Mouse (Mus musculus) cerebellum, adult 8-10 months (tissue): ENCODE measurements around the gene Vsir.

ENCODE experiments used
- DNase-seq: peaks from one replicate; pipeline ENCODE4 v3.0.0; 2022

The Vsir gene

DNA sequence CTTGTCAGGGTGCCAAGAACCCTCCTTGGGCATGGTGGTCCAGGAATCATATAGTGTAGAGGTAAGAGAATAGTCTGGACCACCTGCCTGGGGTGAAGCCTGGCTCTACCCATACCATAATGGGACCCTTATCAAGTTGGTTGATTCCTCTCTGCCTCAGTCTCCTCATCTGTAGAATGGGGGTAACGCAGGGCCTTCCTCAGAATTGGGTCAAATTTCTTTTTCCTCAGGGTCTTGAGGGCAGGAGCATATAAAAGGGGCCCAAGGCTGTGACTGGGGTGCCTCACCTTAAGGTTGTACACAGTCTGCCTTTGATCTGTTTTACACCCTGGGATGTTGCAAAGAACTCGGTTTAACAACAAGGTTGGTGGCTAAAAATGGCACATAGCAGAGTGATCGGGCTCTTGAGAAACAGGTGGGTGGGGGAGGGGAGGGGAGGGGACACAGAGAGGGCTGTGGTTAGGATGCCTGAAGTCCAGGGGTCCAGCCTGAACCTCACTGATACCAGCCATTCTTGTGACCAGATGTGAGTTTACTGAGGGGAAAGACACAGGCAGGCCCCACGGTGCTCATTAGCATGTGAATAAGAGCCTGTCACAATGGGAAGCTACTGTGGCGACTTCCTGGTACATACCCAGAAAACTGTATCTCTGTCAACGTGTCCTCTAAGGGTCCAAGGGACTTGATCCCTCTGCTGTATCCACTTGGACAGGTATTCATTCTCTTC lies 43.7 kb downstream of the Vsir start:
- no peak for DNase-seq

DNA sequence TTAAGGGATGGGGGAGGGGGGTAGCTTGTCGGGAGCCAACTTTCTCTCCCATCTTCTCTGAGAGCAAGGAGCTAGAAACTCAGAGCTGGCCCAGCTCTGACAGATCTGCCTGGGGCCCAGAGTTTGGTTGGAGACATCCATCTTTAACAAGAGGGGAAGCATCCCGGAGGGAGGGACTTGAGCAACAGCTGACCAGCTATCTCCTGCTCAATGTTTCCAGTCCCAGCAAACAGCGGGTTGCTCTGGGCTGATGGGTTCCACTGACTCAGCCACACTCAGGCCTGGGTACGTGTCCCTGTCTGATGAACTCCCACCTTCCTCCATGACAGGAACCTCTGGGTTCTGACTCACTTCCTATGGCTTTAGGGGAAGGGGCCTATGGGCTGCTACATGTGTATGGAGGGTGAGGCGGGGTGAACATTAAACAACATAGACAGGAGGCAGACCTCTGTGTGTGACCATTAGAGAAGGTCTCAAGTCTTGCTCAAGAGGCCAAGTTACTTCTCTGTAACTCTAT lies 44.3 kb downstream of the Vsir start:
- no peak for DNase-seq

GRCm38 (mm10) chr10:60391661-60392060 lies 45.0 kb downstream of the Vsir start:
- no peak for DNase-seq

GRCm38 (mm10) chr10:60394936-60395335 lies 48.3 kb downstream of the Vsir start:
- no peak for DNase-seq

DNA sequence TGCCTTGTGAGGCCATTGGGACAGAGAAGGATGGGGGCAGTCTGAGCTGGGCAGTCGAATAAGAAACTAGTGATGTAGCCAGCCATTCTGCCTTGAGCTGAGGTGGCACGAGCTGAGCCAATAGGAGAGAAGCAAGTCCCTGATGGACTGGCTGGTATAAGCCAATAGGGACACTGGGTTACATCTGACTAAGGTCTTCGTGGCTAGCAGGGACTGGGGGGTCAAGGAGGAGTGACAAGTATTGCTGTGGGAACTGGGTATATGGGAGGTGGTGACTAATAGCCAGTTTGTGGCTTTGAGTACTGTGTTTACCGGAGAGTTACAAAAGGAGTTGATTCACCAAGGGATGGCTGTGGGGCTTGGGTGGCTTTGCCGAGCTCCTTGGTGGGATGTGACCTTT lies 49.0 kb downstream of the Vsir start:
- DNase-seq, result no peak

GRCm38 (mm10) chr10:60398051-60398814 lies 51.6 kb downstream of the Vsir start:
- no peak for DNase-seq

DNA sequence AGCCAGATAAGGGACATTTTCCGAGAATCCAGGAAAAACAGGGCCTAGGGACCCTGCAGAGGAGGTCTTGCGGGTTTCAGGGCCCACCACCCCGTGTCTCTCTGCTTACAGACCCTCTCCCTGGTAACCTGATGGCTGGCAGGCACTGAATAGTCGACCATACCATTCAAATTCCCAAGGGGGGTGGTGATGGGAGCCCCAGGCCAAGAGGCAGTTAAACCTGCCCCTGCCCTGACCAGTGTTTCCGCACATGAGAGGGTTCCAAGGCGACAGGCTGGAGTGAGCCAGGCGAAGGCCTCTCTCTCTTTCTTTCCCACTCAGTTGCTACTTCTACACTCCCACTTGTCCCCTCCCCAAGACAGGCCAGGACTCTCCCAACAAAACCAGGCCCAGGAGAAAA lies 52.8 kb downstream of the Vsir start, which contains the start of gene Gm17455:
Gene Gm17455, plus strand, starts transcription at position 278 of the 400 bp plus-strand sequence.
- DNase-seq, result no peak

DNA sequence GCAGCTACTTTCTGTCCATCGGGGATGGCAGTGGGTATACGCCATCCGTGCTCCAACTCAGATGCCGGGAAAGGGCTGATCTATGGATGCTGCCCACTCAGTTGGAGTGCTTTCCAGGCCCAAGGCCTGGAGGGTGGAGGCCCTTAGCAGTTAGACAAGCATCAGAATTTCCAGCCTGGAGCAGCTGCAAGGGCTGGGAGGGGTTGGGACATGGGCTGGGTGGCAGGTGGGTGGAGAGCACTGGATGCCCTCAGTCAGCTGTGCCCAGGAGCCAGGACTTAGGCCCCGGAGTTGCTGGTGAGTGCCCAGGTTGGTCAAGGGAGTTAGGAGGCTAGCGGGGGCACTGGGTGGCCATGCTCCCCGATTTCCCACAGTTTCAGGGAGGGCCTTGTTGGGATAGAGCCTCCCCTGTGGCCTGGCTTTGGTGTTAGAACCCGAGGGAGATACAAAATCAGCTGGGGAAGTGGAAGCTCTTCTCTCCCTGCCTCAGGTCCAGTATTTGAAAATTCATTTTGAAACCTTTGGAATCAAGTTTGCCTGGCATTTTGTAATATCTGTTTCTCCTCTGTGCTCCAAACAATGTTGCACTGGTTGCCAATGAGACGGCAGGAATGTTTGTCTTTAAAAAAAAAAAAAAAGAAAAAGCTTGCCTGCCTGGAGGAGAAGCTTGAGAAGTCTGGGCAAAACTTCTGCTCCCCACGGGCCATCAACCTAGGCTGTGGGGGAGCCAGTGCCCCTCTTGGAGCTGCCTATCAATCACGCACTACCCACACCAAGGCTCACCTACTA lies 54.0 kb downstream of the Vsir start:
- DNase-seq, result no peak

- DNase-seq, result no peak
Observed at GRCm38 (mm10) chr10:60405460-60406177, 59.0 kb downstream of the Vsir start.

GRCm38 (mm10) chr10:60407831-60408230 lies 61.2 kb downstream of the Vsir start:
- peak; percentile 59 for DNase-seq

GRCm38 (mm10) chr10:60411794-60412193 lies 65.1 kb downstream of the Vsir start:
- DNase-seq, result no peak

- no peak for DNase-seq
Observed at GRCm38 (mm10) chr10:60413756-60414155, 67.1 kb downstream of the Vsir start.

DNA sequence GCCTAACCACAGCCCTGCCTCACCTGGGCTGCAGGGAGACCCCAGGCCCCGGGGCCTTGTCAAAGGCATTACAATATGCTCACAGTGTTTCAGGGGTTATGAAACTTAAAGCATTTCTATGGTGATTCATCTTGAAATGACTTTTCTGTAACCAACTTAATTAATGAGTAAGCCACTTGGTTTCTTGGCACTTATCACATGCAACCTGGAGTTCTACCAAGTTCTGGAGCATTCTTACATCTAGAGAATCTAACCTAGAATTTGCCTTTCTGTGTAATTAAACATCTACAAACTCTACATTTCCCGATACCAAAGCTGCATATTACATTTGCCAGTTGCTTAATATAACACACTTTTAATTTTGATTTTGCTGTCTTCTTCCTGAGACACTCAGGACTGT lies 70.4 kb downstream of the Vsir start:
- DNase-seq, result no peak

DNA sequence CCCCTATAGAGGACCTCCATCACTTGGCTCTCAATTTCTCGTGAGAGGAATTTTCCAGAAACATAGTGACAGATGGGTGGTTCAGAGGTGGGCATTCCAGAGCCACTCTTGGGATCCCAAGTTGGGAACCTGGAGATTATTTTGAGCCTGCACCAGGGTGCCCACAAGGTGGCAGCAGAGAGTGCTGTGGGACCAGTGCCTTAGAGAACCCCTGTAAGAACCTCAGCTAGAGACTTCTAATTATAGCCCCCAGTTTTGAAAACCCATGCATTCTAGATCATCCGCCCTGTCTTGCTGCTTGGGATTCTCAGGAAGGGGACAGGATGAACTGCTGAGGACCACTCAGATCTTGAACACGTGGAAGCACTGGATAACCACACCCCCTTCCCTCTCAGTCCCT lies 71.5 kb downstream of the Vsir start:
- peak; percentile 63 for DNase-seq

GRCm38 (mm10) chr10:60419624-60420023 lies 73.0 kb downstream of the Vsir start:
- no peak for DNase-seq
